Mouse (Mus musculus) hindbrain, embryonic 14.5 days (tissue): ENCODE results near the gene Ifi214. TPM values are rescaled to one million over a fixed set of nuclear protein-coding genes. Genes with fewer than 3 reads are reported as not detected.
"Not testable (repeated sequence)": the region's sequence is repeated elsewhere in the genome, so short reads cannot be mapped to it uniquely, and the experiment has no call there.

Experiments used
- ATAC-seq: fragments of 200-750 bp; cut with Nextera tagmentation; 2 replicates; pipeline ENCODE4 v1.8.0; 2017; ENCODE audit warnings: moderate number of reproducible peaks, mild to moderate bottlenecking, moderate TSS enrichment, moderate library complexity; ENCODE audit not compliant: low FRiP score
- DNase-seq: peaks from one replicate; pipeline ENCODE4 v3.0.0-alpha.2; 2015; ENCODE audit warnings: low spot score
- H3K27ac ChIP-seq: fragments of 300-500 bp; sonication (generic); 2 replicates; pipeline ENCODE4 v1.5.1; 2014; ENCODE audit warnings: mild to moderate bottlenecking, moderate library complexity
- H3K27me3 ChIP-seq: fragments of 300-500 bp; sonication (generic); 2 replicates; pipeline ENCODE4 v1.6.1; 2014; ENCODE audit warnings: mild to moderate bottlenecking, low read length, mixed read lengths; ENCODE audit not compliant: control insufficient read depth, insufficient read depth
- H3K36me3 ChIP-seq: fragments of 300-500 bp; sonication (generic); replicated peaks from 2 replicates; pipeline ENCODE4 v1.6.1; 2014; ENCODE audit not compliant: control insufficient read depth, insufficient read depth
- H3K4me1 ChIP-seq: fragments of 300-500 bp; sonication (generic); replicated peaks from 2 replicates; pipeline ENCODE4 v1.6.1; 2014; ENCODE audit warnings: antibody characterized with exemption, low read length, mixed read lengths; ENCODE audit not compliant: control insufficient read depth, insufficient read depth
- H3K4me2 ChIP-seq: fragments of 300-500 bp; sonication (generic); replicated peaks from 2 replicates; pipeline ENCODE4 v1.6.1; 2014; ENCODE audit warnings: mild to moderate bottlenecking, moderate library complexity
- H3K4me3 ChIP-seq: fragments of 300-500 bp; sonication (generic); replicated peaks from 2 replicates; pipeline ENCODE4 v1.5.1; 2014; ENCODE audit warnings: mild to moderate bottlenecking, low read length
- H3K9ac ChIP-seq: fragments of 300-500 bp; sonication (generic); 2 replicates; pipeline ENCODE4 v1.6.1; 2014
- H3K9me3 ChIP-seq: fragments of 300-500 bp; sonication (generic); 2 replicates; pipeline ENCODE4 v1.6.1; 2016; ENCODE audit warnings: low read length; ENCODE audit not compliant: control insufficient read depth
- WGBS: fragments of 180-500 bp; shearing (Covaris S2); extraction: QIAGEN DNeasy Blood & Tissue Kit; methylation state at CpG from one replicate; pipeline ENCODE4 v1.1.7; 2014; 5-methylcytosine and 5-hydroxymethylcytosine counted together
- polyA plus RNA-seq: library from polyadenylated mRNA; unstranded; fragments of >200 nt; fragmentation: Nextera tagmentation; extraction: Ambion mirVana; gene quantifications from 2 replicates; pipeline ENCODE4 v1.2.1, GENCODE M21; 2014

Ifi214 gene
- not detected in 2 replicates for polyA plus RNA-seq

- not testable (repeated sequence) for H3K9me3 ChIP-seq, H3K27me3 ChIP-seq, H3K36me3 ChIP-seq, H3K4me2 ChIP-seq, DNase-seq, H3K9ac ChIP-seq, ATAC-seq, H3K27ac ChIP-seq, H3K4me3 ChIP-seq, H3K4me1 ChIP-seq
- 95% methylated on average over 3 of the region's 3 CpGs for WGBS
Measured at GRCm38 (mm10) chr1:173535791-173536190, at the start of gene Ifi214. Gene Ifi214, minus strand, starts transcription at chr1:173535957.

DNA sequence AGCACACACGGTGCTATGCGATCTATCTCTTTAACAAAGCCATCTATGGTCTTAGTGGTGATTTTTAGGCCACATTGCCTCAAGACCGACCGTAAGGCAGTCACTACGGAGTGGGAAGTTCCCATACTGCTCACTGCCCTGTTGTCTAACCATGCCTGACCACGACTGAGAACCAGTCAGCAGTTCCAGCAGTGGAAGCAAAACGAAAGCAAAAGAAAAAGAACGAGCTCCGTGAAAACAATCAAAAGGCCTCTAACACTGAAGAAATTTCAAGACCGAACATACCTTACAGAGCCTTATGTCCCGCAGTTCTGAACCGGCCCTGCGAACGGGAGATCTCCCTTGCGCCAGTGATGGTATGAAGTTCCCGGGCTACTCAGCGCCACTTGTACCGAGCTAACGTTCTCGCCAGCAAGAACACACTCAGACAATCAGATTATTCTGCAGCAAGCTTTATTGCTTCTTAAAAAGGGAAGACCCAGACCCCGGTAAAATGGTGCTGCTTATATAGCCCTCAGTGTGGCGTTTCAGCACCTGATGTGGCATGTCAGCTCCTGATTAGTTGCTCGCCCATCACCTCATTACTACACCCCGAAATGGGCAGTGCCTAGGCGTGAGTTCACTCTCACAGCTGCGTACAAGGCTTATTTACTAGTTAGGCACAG is 44.3 kb upstream of the Ifi214 start:
- ATAC-seq (no peak), DNase-seq (no peak)
- no peaks in the 10 kb centered on the region for H3K4me1 ChIP-seq
- no peaks in the 10 kb centered on the region for H3K36me3 ChIP-seq
- 93% methylated on average over 26 of the region's 26 CpGs for WGBS
- no peak overlapping the region for H3K9ac ChIP-seq
- H3K27me3 ChIP-seq: no peaks in the 10 kb centered on the region
- 0 out of 2 replicates have a peak, but pooled peaks cover 5% of the 10 kb centered on the region for H3K9me3 ChIP-seq
- no peak overlapping the region for H3K4me3 ChIP-seq
- H3K27ac ChIP-seq: no peak overlapping the region
- H3K4me2 ChIP-seq: no peak overlapping the region

GRCm38 (mm10) chr1:173579079-173579478 is 43.3 kb upstream of the Ifi214 start:
- H3K36me3 ChIP-seq: no peaks in the 10 kb centered on the region
- no peak overlapping the region for H3K27ac ChIP-seq
- H3K4me3 ChIP-seq: no peak overlapping the region
- 95% methylated on average over 9 of the region's 9 CpGs for WGBS
- H3K27me3 ChIP-seq: no peaks in the 10 kb centered on the region
- ATAC-seq (no peak), DNase-seq (no peak)
- H3K4me2 ChIP-seq: no peak overlapping the region
- no peaks in the 10 kb centered on the region for H3K4me1 ChIP-seq
- H3K9ac ChIP-seq: no peak overlapping the region
- peaks cover 8% of the 10 kb centered on the region; the same call in 1 of the 2 replicates for H3K9me3 ChIP-seq

GRCm38 (mm10) chr1:173550491-173551050 is 14.8 kb upstream of the Ifi214 start:
- not testable (repeated sequence) for H3K4me3 ChIP-seq, H3K36me3 ChIP-seq, ATAC-seq, H3K27me3 ChIP-seq, H3K4me1 ChIP-seq, H3K4me2 ChIP-seq, H3K27ac ChIP-seq, H3K9ac ChIP-seq, H3K9me3 ChIP-seq, DNase-seq
- WGBS: 85% methylated on average over 5 of the region's 5 CpGs

DNA sequence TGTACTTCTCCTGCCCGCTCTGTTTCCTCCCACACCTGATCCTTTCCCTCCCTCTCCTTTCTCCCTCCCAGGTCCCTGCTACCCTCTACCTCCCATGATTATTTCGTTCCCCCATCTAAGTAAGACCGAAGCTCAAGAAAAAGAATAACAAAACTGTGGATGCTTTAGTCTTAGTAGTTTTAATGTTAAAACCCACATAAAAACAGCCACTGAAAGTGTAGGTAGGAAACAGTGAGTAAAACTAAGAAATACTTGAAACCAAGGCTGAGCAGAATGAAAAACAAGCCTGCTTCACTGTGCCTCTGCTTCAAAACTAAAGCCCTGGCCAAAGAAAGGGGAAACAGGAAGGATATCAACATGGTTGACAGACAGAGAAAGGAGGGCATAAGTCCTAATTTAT is 13.0 kb upstream of the Ifi214 start:
- H3K9me3 ChIP-seq, DNase-seq, H3K4me2 ChIP-seq, H3K9ac ChIP-seq, H3K4me1 ChIP-seq, H3K36me3 ChIP-seq, H3K27me3 ChIP-seq, H3K4me3 ChIP-seq, H3K27ac ChIP-seq, ATAC-seq: not testable (repeated sequence)
- WGBS: 90% methylated on average over 3 of the region's 3 CpGs

- H3K4me1 ChIP-seq: no peaks in the 10 kb centered on the region
- H3K36me3 ChIP-seq: no peaks in the 10 kb centered on the region
- no peak overlapping the region for H3K4me2 ChIP-seq
- ATAC-seq (no peak), DNase-seq (no peak)
- H3K27ac ChIP-seq: no peak overlapping the region
- no peak overlapping the region for H3K9ac ChIP-seq
- no peak overlapping the region for H3K4me3 ChIP-seq
- H3K27me3 ChIP-seq: no peaks in the 10 kb centered on the region
- no peaks in the 10 kb centered on the region for H3K9me3 ChIP-seq
Measured at GRCm38 (mm10) chr1:173521452-173521851, 14.3 kb downstream of the Ifi214 start.

- H3K27me3 ChIP-seq, H3K9me3 ChIP-seq, H3K27ac ChIP-seq, H3K4me2 ChIP-seq, ATAC-seq, H3K4me1 ChIP-seq, H3K36me3 ChIP-seq, H3K9ac ChIP-seq, DNase-seq, H3K4me3 ChIP-seq: not testable (repeated sequence)
- 98% methylated on average over 2 of the region's 2 CpGs for WGBS
Measured at GRCm38 (mm10) chr1:173510595-173510994, 25.2 kb downstream of the Ifi214 start.

DNA sequence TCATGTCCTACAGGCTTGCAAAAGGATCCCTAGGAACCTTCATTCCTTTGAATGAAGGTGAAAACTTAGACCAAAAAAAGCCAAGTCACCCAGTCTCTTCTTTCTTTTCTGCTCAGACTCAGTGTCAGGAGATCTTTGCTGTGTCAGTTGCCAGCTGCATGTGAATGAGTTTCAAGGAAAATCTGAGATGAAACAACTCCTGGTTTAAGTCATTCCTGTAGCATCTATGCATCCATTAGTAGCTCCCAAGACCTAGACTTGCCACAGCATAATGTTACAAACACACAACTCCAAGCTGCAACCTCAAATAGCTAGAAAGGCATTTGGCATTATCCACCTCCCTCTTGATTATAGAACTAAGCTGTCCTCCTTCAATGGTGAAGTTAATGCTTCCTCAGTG is 44.3 kb downstream of the Ifi214 start:
- H3K27ac ChIP-seq, DNase-seq, H3K4me2 ChIP-seq, H3K4me1 ChIP-seq, H3K4me3 ChIP-seq, H3K27me3 ChIP-seq, H3K9ac ChIP-seq, H3K9me3 ChIP-seq, ATAC-seq, H3K36me3 ChIP-seq: not testable (repeated sequence)

- not testable (repeated sequence) for H3K9ac ChIP-seq, H3K4me2 ChIP-seq, H3K36me3 ChIP-seq, H3K9me3 ChIP-seq, H3K4me1 ChIP-seq, ATAC-seq, H3K27me3 ChIP-seq, H3K4me3 ChIP-seq, DNase-seq, H3K27ac ChIP-seq
- 82% methylated on average over 3 of the region's 3 CpGs for WGBS
Measured at GRCm38 (mm10) chr1:173490812-173491480, 44.8 kb downstream of the Ifi214 start, which contains the start of gene Ifi206. Gene Ifi206, minus strand, starts transcription at chr1:173491041.
